Mouse (Mus musculus) G1E (cell line): Measurements from ENCODE around the gene Cars2. TPM values are rescaled to one million over a fixed set of nuclear protein-coding genes. Genes with fewer than 3 reads are reported as not detected.

Experiments used
- ATAC-seq: 2 replicates; pipeline ENCODE4 v1.8.0; 2016; ENCODE audit warnings: mild to moderate bottlenecking; ENCODE audit not compliant: insufficient number of reproducible peaks, poor library complexity, low FRiP score, severe bottlenecking; ENCODE audit errors: extremely low read depth
- DNase-seq: peaks from one replicate; pipeline ENCODE4 v3.0.0; 2012; ENCODE audit warnings: low spot score
- H3K27me3 ChIP-seq: 2 replicates; pipeline ENCODE4 v1.6.1; 2012; ENCODE audit warnings: mild to moderate bottlenecking, low read length, inconsistent platforms; ENCODE audit not compliant: insufficient read depth
- H3K36me3 ChIP-seq: replicated peaks from 2 replicates; pipeline ENCODE3; 2012; ENCODE audit warnings: mild to moderate bottlenecking, inconsistent platforms
- H3K4me1 ChIP-seq: 2 replicates; pipeline ENCODE4 v1.6.1; 2012; ENCODE audit warnings: low read depth, low read length, inconsistent platforms, mixed read lengths; ENCODE audit not compliant: insufficient read depth
- H3K4me3 ChIP-seq: 2 replicates; pipeline ENCODE4 v1.5.1; 2012; ENCODE audit warnings: low read depth, mild to moderate bottlenecking, inconsistent platforms, low read length, moderate library complexity, mixed read lengths
- H3K9me3 ChIP-seq: replicated peaks from 2 replicates; pipeline ENCODE4 v1.6.1; 2012; ENCODE audit warnings: inconsistent platforms
- CTCF ChIP-seq: IDR thresholded peaks from 2 replicates; pipeline ENCODE4 v1.5.1; 2012; ENCODE audit warnings: low read depth, low read length, inconsistent platforms, mixed read lengths
- GATA1 ChIP-seq: IDR thresholded peaks from 2 replicates; pipeline ENCODE4 v1.6.1; 2012; ENCODE audit warnings: borderline replicate concordance, low read length, inconsistent platforms, mixed read lengths
- GATA2 ChIP-seq: IDR thresholded peaks from 2 replicates; pipeline ENCODE4 v1.6.1; 2012; ENCODE audit warnings: low read depth, low read length, inconsistent platforms, borderline replicate concordance
- POLR2AphosphoS5 ChIP-seq: IDR thresholded peaks from 2 replicates; pipeline ENCODE4 v1.6.1; 2012; ENCODE audit warnings: low read depth, low read length, inconsistent platforms; ENCODE audit not compliant: insufficient replicate concordance
- TAL1 ChIP-seq: conservative IDR thresholded peaks from 2 replicates; pipeline ENCODE4 v1.6.1; 2012; ENCODE audit warnings: low read depth, low read length, inconsistent platforms, mixed read lengths
- polyA plus RNA-seq: library from polyadenylated mRNA; stranded (reverse); fragments of >175 nt; gene quantifications from 2 replicates; pipeline ENCODE4 v1.2.3, GENCODE M21; 2012
- total RNA-seq, 2 experiments: library from RNA; stranded (forward) in 1 of 2; stranded (reverse) in 1 of 2; fragments of 200-1000 nt in 1 of 2; fragments of >200 nt in 1 of 2; fragmentation: Nextera tagmentation in 1 of 2; gene quantifications; 2 replicates each; pipeline ENCODE4 v1.2.3; 2014 to 2017

Cars2 gene
- total and polyA plus RNA-seq, 3 experiments, result 25.7 to 47.4 (median 34.7) TPM

- ATAC-seq (no peak), DNase-seq (no peak)
- Histone ChIP-seq H3K9me3 (no peaks in the 10 kb centered on the region), H3K27me3 (no peaks in the 10 kb centered on the region), H3K4me1 (peaks cover 3% of the 10 kb centered on the region; the same call in 1 of the 2 replicates), H3K4me3 (no peak overlapping the region), H3K36me3 (peaks cover 84% of the 10 kb centered on the region)
- no peak for TF ChIP-seq CTCF
- no peak for TF ChIP-seq POLR2AphosphoS5
- no peak for TF ChIP-seq GATA2
- TF ChIP-seq TAL1, result no peak
- no peak for TF ChIP-seq GATA1
These were observed 19.7 kb downstream of the Cars2 start for GRCm38 (mm10) chr8:11530849-11531248.

- Histone ChIP-seq H3K9me3 (no peaks in the 10 kb centered on the region), H3K4me1 (peaks cover 3% of the 10 kb centered on the region; the same call in 1 of the 2 replicates), H3K4me3 (no peak overlapping the region), H3K27me3 (no peaks in the 10 kb centered on the region), H3K36me3 (peaks cover 82% of the 10 kb centered on the region)
- no peak for DNase-seq
- TF ChIP-seq POLR2AphosphoS5 (no peak), GATA2 (no peak), CTCF (no peak), GATA1 (no peak)
- no peak for ATAC-seq
These were observed 20.3 kb downstream of the Cars2 start for GRCm38 (mm10) chr8:11530155-11530770.

- DNase-seq (no peak), ATAC-seq (no peak)
- TF ChIP-seq GATA2 (no peak), CTCF (no peak), POLR2AphosphoS5 (no peak), GATA1 (no peak), TAL1 (no peak)
- no peaks in the 10 kb centered on the region for H3K27me3 ChIP-seq
- H3K9me3 ChIP-seq, result no peaks in the 10 kb centered on the region
- H3K4me1 ChIP-seq, result peaks cover 8% of the 10 kb centered on the region; the same call in 1 of the 2 replicates
- H3K4me3 ChIP-seq, result no peak overlapping the region
- H3K36me3 ChIP-seq, result peaks cover 92% of the 10 kb centered on the region
These were observed 27.3 kb downstream of the Cars2 start for GRCm38 (mm10) chr8:11523331-11523730.

- ATAC-seq (no peak), DNase-seq (no peak)
- H3K36me3 ChIP-seq, result peaks cover 100% of the 10 kb centered on the region
- no peaks in the 10 kb centered on the region for H3K9me3 ChIP-seq
- H3K4me3 ChIP-seq, result no peak overlapping the region
- TF ChIP-seq POLR2AphosphoS5 (no peak), GATA2 (no peak), GATA1 (no peak), CTCF (no peak), TAL1 (no peak)
- peaks cover 26% of the 10 kb centered on the region for H3K4me1 ChIP-seq
- no peaks in the 10 kb centered on the region for H3K27me3 ChIP-seq
These were observed 31.9 kb downstream of the Cars2 start for GRCm38 (mm10) chr8:11518676-11519075.

- DNase-seq (no peak), ATAC-seq (no peak)
- H3K4me1 ChIP-seq, result peaks cover 32% of the 10 kb centered on the region
- no peaks in the 10 kb centered on the region for H3K27me3 ChIP-seq
- TF ChIP-seq GATA2 (no peak), POLR2AphosphoS5 (no peak), TAL1 (no peak), CTCF (no peak), GATA1 (no peak)
- H3K4me3 ChIP-seq, result no peak overlapping the region
- peaks cover 98% of the 10 kb centered on the region for H3K36me3 ChIP-seq
- no peaks in the 10 kb centered on the region for H3K9me3 ChIP-seq
These were observed 32.6 kb downstream of the Cars2 start for GRCm38 (mm10) chr8:11518056-11518396.

GRCm38 (mm10) chr8:11517366-11518055, 33.1 kb downstream of the Cars2 start:
- H3K36me3 ChIP-seq, result peaks cover 98% of the 10 kb centered on the region
- no peak for DNase-seq
- no peaks in the 10 kb centered on the region for H3K9me3 ChIP-seq
- ATAC-seq, result no peak
- TF ChIP-seq TAL1 (no peak), GATA2 (no peak), CTCF (no peak), GATA1 (no peak), POLR2AphosphoS5 (no peak)
- no peaks in the 10 kb centered on the region for H3K27me3 ChIP-seq
- H3K4me1 ChIP-seq, result peaks cover 37% of the 10 kb centered on the region
- no peak overlapping the region for H3K4me3 ChIP-seq

GRCm38 (mm10) chr8:11516292-11516691, 34.3 kb downstream of the Cars2 start:
- Histone ChIP-seq H3K4me1 (peaks cover 50% of the 10 kb centered on the region), H3K27me3 (no peaks in the 10 kb centered on the region), H3K9me3 (no peaks in the 10 kb centered on the region), H3K36me3 (peaks cover 98% of the 10 kb centered on the region), H3K4me3 (no peak overlapping the region)
- ATAC-seq (no peak), DNase-seq (no peak)
- no peak for TF ChIP-seq CTCF
- no peak for TF ChIP-seq TAL1
- TF ChIP-seq GATA2, result no peak
